Mouse (Mus musculus) heart, postnatal 14 days (tissue): ENCODE results near the gene Tmem174. TPM values are rescaled to one million over a fixed set of nuclear protein-coding genes. Genes with fewer than 3 reads are reported as not detected.

Experiments
- DNase-seq, 2 experiments: peaks; one replicate each; pipeline ENCODE4 v3.0.0; 2021 to 2022
- intact Hi-C: fragments of 180-260 bp; cut with DNase I; formaldehyde crosslinking; loops from one replicate; pipeline ENCODE4 v1.15.1; 2025
- total RNA-seq, 2 experiments: library from RNA; stranded (reverse); gene quantifications; 2 replicates each; pipeline ENCODE4 v1.2.3; 2021

Gene Tmem174
- total RNA-seq, 2 experiments from 2014 or later, result not detected

DNA sequence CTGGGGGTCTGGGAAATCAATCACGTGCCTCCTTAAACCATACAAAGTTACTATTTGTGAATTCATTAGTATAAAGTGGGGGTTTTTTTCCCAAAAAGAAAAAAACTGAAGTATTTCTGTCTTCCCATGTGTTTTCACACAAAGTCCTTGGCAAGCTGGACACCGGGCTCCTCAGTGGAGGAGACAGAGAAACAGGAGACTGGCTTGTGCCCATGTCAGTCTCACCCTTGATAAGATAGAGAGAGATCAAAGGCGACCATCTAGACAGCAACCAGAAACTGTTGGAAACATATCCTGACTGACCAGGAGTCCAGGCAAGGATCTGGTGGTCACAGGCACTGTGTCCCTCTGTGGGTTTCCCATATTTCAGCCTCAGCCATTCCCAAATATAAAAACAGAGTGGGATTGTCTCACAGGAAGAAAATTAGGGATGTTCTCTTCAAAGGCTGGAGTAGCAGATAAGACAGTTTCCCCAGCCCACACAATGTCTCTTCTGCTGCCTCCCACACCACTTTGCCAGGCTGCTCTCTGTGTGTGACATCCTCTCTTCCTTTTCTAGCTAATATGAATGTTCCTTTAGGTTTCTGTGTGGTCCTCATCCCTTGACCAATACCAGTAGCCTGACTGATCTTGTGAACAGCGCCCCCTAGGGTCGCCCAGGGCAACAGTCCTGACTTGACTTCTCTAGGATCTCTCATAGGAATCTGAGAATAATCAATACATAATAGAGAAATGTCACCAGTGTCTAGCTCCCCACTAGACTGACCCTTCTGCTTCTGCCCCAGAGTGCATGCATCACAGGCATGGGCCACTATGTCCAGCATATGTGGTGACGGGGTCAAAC, 3.3 kb downstream of the Tmem174 start:
- DNase-seq, result no peak
- intact Hi-C loops, result no loop called here

DNA sequence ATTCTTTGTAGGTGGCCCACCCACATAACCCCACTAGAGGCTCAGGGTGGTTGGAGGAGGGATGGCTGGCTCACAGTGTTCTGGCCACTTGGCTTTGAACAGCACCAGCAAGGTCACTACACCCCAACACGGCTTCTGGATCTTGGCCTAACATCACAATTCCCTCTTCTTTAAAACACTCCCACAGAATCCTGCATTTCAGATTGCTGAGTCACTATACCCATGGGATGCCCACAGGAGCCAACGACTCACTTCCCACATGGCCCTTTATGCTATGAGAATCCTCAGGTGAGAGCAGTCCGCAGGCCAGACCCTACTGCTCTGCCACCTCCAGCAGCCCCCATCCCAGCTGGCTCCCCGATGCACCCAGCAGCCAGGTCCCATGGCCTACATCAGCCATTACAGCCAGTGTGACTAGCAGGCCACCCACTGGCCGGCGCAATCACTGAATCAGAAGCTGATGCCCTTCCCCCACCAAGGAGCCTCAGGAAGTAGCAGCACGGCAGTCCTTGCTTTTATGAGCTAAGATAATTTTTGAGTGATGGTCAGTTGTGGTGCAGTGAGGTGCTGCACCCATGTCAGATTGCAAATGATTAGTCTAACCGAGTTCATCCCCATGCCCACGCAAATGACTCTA, 4.8 kb downstream of the Tmem174 start:
- intact Hi-C loops, result no loop called here
- DNase-seq, result no peak

DNA sequence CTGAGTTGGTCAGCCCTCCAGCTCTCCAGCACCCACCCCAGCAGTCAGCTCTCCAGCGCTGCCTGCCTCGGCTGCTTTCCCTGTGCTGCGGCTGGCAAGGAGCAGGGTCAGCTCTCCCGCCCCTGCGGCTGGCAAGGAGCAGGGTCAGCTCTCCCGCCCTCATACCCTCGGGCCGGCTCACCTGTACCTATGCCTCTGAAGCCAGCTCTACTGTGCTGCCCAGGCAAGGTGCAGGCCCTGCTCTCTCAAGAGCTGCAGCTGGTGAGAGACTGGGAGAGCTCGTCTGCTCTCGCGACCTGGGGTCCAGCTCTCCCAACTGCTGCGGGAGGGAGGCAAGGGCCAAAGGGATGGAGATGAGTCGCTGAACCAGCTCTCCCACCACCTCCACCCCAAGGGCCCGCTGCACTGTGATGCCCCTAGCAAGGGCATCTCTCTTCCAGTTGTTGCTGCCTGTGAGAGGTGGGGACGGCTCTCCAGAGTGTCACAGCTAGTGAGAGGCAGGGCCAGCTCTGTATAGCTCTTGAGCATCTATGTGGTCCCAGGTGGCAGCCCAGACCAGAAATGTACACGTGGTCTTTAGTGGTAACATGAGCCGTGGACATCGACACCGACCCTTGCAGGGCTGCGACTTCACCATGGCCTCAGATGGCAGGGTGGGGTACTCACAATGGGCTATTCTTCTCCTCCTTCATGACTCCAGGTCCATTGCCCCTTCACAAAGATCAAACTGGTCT, 5.9 kb downstream of the Tmem174 start:
- intact Hi-C loops, result no loop called here
- DNase-seq, result no peak

DNA sequence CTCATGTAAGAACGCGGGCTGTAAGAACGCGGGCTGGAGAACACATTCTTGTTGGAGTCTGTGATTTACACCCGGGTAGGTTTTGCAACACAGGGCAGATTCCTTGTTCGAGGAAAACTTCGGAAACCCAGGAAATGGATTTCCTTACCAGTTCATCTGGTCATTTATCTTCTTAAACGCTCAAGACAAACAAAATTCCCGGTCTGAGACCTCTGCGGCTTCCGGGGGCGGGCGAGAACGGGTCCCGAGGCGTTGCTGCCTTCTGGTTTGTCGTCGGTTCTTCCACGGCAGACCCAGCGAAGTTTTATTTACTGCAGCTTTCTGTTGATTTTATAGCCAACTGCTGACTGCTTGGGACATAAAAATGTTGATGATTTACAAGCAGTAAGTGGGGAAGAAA, 10.5 kb downstream of the Tmem174 start:
- no peak for DNase-seq
- intact Hi-C loops, result no loop called here

DNA sequence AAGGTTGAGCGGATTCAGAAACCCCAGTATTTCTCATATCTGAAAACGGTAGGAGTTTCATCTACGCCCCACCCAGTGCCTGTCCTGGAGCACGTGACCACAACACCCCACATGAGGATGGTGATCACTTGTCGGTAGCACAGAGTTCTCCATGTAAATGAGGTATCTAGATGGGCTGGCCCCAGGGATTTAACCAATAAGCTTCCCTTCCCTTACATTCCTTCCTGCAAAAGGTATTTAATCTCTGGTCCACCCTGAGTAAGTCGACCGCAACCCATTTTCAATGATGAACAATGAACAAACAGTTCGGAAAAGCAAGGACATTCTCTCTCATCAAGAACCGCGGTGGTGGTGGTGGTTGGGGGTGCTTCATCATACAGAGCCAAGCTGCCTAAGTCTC, 12.7 kb downstream of the Tmem174 start:
- intact Hi-C loops, result no loop called here

DNA sequence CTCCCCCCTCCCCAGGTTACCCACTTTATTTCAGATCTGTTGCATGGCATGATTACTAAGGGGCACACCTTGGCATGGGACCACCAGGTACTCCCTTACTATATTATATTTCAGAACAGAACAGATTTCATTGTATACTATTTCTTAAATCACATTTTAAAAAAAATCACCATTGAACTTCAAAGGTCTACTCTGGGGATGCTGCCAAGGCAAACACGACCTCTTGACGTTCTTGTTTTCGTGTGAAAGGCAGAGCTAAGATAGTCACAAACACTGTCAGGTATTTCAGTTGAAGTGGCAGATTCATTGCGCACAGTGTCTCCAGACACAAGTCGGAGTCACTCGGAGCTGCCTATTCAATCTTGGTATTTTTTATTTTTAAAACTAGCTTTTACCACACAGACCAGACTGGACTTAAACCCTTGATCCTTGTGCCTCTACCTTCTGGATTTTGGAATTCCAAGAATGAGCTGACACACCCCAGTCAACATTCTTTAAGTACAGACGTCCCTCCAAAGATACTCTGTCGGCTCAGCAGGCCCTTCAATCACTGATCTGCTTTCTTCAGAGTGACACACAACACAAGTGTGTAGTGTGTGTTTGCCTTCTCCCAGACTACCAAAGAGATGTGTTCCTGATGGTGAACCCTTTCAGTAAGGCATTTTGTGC, 14.2 kb downstream of the Tmem174 start:
- DNase-seq, result no peak
- intact Hi-C loops, result no loop called here

More for the DNA sequence above, 12.7 kb downstream of the Tmem174 start:
- DNase-seq, result no peak

DNA sequence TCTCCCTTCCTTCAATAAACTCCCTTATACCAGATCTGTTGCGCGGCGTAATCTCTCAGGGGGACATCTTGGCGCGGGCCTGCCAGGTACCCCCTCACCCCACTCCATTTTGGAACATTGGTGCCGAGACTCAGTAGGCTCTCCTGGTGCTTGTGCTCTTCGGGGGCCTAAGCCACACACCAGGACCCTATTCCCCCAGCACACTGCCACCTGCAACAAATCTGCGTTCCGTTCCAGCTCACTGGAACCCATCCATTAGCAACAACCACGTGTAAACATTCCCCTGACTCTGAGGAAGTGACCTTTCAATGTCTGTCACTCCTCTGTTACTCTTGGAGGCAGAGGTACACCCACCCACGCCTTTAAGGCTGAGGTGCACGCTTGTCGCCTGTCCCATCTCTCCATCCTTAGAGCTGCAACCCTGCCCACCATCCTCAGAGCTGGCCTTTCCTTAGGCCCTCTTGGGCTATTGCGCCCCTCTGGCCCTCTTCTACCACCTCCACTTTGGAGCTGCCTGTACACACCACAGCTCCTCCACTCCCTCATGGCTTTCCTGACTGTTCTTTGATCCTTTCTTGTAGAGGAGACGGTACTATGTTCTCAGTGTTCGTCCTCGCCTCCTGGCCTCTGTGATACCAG, 19.7 kb downstream of the Tmem174 start:
- intact Hi-C loops, result no loop called here

DNA sequence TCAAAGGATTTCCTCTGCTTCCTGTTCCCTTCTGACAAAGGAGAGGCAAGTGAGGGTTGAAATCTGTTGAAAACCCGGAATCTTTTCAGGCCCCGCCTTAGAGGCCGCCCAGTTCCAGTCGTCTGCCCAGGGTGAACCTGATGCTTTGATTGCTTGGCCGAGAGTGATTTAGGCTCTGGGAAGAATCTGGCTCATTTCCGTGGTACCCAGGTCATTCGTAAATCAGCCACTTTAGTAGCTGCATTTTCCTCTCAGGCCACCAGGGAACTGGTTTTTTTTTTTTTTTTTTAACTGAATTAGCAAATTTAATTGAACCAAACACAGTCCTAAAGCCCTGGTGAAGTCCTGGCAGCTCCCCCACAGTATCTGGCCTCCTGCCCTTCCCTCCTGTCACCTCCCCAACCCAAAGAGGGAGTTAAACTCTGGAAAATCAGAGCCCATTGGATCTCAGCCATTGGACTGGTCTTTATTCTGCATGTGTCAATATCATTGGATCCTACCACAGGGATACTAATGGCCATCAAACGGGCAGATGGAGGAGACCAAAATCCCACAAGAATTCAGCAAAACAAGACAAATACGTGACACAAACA, 29.2 kb downstream of the Tmem174 start:
- intact Hi-C loops, result no loop called here
- DNase-seq, result no peak

More for the DNA sequence above, 19.7 kb downstream of the Tmem174 start:
- DNase-seq, result no peak

DNA sequence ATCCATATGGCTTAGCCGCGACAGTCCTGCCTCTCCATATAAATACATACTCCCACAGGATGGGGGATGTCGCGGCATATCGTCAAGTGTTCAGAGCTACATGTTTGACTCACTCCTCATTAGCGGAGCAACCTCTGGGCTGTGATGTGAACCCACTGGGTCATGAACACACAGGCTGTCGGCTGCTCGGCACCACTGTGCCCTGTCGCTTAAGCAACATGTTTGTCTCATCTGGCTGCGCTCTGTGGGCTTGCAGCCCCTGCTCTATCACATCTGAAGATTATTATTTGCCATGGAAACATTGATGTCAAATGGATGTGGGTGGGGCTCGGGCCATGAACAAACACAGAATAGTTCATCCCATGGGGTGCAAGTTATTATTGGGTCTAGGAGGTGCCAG, 33.4 kb downstream of the Tmem174 start:
- intact Hi-C loops, result no loop called here
- no peak for DNase-seq

DNA sequence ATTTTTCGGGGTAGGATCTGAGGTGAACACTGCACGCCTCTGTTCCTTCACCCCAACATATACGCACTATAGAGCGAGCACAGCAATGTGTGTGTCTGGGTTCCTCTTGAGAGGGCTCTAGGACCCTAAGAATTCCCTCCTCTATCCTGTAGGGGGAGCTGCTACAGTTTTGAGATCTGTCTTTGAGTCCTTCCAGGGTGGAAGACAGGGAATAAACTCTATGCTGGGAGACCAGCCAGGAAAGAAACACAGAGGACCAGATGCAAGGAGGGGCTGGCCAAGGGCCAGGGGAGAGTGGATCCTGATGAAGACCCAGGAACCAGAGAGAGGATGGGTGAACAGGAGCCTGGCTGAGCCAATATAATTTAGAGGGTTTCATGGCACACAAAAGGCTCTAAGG, 40.5 kb downstream of the Tmem174 start:
- intact Hi-C loops, result loop anchor here (5.0 kb wide), 1 partner anchor 136 kb away; no protein-coding TSS in a partner anchor
- peak in 1 of 2 experiments; percentile 22 for DNase-seq

DNA sequence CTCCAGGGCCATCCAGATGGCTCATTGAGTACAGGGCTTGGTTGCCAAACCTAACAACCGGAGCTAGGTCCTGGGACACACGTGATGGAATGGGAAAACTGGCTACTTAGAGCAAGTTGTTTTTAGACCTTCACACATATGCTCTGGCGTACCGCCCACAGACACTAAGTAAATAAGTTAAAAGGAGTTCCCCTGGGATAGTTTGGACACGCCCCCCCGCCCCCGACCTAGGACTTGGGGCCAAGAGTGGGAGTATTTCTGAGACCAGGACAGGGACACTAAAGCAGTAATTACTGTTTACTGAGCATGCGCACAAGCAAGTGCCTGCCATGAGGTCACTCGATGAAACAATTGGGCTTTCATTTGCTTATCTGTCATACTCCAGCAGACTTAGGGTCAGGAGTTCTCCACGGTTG, 42.5 kb downstream of the Tmem174 start:
- DNase-seq, result no peak
- intact Hi-C loops, result loop anchor here (5.0 kb wide), 1 partner anchor 138 kb away; no protein-coding TSS in a partner anchor

DNA sequence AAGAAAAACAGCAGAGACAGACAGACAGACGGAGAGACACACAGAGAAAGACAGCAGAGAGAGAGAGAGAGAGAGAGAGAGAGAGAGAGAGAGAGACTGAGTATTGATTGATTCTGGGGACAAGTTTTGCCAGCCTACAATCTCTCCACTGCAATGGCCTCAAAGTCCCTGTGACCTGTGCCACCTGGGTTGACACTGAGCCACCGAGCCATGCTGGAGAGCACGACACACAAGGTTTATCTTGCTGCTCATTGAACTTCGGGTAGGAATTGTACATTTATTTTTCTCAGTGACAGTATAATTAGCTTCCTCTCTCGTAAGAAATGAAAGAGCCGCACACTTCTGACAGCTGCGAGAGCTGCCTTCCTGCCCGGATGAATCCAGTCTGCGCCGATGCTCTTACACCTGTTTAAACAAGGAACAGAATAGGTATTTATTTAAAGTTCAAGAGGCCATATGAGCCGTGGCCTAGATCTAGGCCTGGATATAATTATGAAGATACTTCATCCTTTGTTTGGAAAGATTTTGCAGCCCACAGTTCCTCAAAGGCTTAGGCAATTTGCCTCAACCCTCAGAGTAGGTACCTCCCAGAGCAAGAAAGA, 43.2 kb downstream of the Tmem174 start:
- DNase-seq, result no peak
- intact Hi-C loops, result no loop called here

DNA sequence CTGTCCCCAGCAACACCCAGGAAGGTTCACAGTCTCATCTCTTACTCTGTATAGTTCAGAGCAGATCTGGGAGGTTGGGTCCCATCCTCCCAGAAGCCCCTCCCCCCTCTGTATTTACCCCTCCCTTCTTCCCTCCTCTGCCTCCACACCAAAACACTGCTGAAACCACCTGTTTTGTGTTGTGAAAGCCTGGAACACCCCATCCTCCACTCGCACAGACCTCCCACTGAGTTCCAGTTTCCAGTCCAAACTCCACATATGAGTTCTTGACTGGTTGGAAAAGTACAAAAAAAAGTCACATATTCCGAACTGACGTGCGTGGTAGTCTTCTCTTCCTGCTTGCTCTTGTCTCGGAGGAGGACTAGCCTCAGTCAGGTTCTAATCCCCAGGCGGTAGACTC, 45.8 kb downstream of the Tmem174 start:
- DNase-seq, result no peak
- intact Hi-C loops, result no loop called here

DNA sequence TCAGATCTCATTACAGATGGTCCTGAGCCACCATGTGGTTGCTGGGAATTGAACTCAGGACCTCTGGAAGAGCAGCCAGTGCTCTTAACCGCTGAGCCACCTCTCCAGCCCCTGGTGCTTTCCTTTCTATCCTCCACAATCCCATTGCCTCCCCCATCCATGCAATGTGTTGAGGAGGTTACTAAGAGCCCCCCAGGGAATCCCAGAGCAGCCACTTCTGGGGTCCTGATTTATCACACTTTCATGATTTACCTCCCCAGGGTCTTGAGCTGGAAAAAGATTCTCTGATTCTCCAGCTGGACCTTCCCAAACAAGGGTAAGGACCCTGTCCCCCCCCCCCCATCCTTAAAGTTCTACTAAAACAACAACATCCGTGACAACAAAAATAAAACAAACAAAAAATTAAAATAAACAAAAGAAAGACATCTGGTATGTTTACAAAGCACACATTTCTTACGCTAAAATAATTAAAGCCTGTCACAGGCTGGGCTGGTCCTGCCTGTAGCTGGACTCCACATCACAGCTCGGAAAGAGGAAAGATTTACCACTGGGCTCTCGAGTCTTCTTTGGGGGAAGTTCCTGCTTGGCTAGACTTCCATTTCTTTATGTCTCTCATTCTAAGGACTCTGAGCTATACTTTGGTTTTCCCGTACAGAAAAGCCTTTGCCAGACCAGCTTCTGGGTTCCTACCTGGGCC, 46.4 kb downstream of the Tmem174 start:
- DNase-seq, result no peak
- intact Hi-C loops, result no loop called here

DNA sequence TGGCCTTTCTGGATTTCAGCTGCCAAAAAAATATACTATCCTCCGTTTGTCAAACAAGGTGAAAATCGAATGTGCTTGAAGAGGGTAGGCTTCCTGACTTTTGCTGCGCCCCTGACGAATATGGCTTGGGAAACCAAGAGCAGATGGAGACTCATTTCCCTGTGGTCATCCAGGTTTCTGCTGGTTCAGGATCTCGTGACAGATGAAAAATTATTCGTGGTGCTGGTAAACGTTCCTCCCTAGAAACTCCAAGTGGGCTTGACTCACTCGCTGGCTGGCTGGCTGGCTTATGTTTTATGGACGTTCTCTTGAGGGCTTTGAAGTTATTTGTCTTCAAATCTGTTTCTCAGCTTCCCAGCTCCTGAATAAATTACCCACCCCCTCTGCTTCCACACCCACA, 47.6 kb downstream of the Tmem174 start:
- DNase-seq, result no peak
- intact Hi-C loops, result loop anchor here (5.0 kb wide), 1 partner anchor 232 kb away; no protein-coding TSS in a partner anchor

DNA sequence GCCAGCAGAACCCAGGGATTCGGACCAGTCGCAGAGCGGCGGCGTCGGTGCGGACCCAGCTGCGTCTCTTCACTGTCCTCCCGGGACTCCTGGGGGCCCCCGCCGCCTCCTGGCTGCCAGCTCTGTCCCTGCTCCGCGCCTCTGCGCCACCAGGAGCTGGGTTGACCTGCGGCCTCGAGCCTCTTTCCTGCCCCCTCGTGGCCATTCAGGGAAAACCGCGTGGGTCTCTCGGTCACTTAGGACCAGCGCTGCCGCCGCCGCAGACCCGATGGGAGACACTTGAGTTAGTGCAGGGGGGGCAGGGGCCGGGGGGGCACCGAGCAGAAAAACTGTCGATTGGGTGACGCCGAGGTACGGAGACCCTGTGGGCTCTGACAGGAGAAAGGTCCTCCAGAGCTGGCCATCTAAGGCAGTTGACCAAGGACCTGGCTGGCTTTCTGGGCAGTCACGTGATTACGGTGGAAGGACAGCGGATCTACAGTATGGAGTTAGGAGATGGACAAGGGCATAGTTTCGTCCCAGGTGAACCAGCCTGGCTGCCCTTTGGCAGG, 48.2 kb downstream of the Tmem174 start:
- intact Hi-C loops, result loop anchor here (5.0 kb wide), 1 partner anchor 232 kb away; no protein-coding TSS in a partner anchor
- peak; percentile 82 to 88 for DNase-seq

DNA sequence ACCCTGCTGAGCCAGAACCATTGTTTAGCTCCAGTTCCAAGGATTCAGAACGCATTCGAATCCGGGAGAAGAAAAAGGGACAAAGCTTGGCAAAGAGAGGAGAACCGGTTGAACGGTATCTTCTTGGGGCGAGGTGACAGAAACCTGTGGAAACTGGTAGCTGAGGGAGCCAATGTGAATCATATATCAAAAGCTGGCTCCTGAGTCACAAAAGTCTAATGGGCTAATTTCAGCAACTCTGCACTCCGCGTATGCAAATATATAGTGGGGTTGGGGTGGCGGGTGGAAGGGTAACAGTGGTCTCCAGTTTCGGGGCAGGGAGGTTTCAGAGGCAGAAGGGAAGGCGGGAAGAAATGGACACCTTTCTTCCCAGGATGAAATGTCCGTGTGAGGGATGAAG, 48.7 kb downstream of the Tmem174 start:
- DNase-seq, result no peak
- intact Hi-C loops, result loop anchor here (5.0 kb wide), 1 partner anchor 231 kb away; no protein-coding TSS in a partner anchor

DNA sequence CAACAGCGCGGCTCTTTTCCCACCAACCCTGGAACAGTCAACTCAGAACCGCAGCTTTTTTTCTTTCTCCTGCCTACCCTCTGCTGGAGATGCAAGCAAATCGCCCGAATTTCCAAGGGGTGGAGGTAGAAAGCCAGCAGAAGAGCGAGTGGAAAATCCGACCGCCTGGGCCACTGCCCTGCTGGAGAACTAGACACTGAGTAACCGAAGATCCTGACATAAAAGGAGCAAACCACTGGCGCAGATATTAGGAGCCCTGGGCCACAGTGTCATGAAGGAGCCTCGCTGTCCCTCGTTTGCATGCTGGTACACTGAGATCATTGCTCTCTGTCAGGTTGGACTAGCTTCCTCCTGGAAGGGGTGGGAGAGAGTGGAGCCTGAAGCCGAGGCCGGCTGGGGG, 49.6 kb downstream of the Tmem174 start:
- intact Hi-C loops, result loop anchor here (5.0 kb wide), 1 partner anchor 230 kb away; no protein-coding TSS in a partner anchor
- no peak for DNase-seq
